Mouse (Mus musculus) layer of hippocampus, postnatal 14 days (tissue): Measurements from ENCODE around the gene Vhl. TPM values are rescaled to one million over a fixed set of nuclear protein-coding genes. Genes with fewer than 3 reads are reported as not detected.
"Not testable (repeated sequence)": the region's sequence is repeated elsewhere in the genome, so short reads cannot be mapped to it uniquely, and the experiment has no call there.

Experiments
- DNase-seq, 2 experiments: peaks; one replicate each; pipeline ENCODE4 v3.0.0; 2021 to 2022; ENCODE audit warnings: low spot score in 2 of 2, mixed read lengths in 1 of 2
- total RNA-seq, 2 experiments: library from RNA; stranded (reverse); gene quantifications; 2 replicates each; pipeline ENCODE4 v1.2.3; 2021

Vhl gene
- total RNA-seq, 2 experiments from 2014 or later: 51.9 to 54.7 TPM

- DNase-seq: no peak
These were observed 37.0 kb downstream of the Vhl start for GRCm38 (mm10) chr6:113660492-113661352.

GRCm38 (mm10) chr6:113661353-113662241 is 37.8 kb downstream of the Vhl start:
- no peak for DNase-seq

- no peak for DNase-seq
These were observed 39.4 kb downstream of the Vhl start for GRCm38 (mm10) chr6:113662964-113663700.

- DNase-seq: no peak
These were observed 40.5 kb downstream of the Vhl start for GRCm38 (mm10) chr6:113664305-113664704.

GRCm38 (mm10) chr6:113667611-113668122 is 43.9 kb downstream of the Vhl start:
- DNase-seq: no peak

- no peak for DNase-seq
These were observed 44.8 kb downstream of the Vhl start for GRCm38 (mm10) chr6:113668287-113669154.

GRCm38 (mm10) chr6:113669821-113670220 is 46.1 kb downstream of the Vhl start:
- DNase-seq: no peak

GRCm38 (mm10) chr6:113672029-113672428 is 48.3 kb downstream of the Vhl start:
- DNase-seq: not testable (repeated sequence)

- DNase-seq: no peak
These were observed 49.2 kb downstream of the Vhl start for GRCm38 (mm10) chr6:113672989-113673388.

- DNase-seq: no peak
These were observed 51.5 kb downstream of the Vhl start for GRCm38 (mm10) chr6:113675234-113675633.

- DNase-seq: no peak
These were observed 52.2 kb downstream of the Vhl start for GRCm38 (mm10) chr6:113675991-113676390.

GRCm38 (mm10) chr6:113677070-113677734 is 53.4 kb downstream of the Vhl start:
- no peak for DNase-seq

GRCm38 (mm10) chr6:113678246-113679012 is 54.7 kb downstream of the Vhl start:
- peak in 1 of 2 experiments; percentile 56 for DNase-seq

- no peak for DNase-seq
These were observed 56.3 kb downstream of the Vhl start for GRCm38 (mm10) chr6:113679993-113680566.
